Mouse (Mus musculus): ENCODE results near the gene B4galt2.

- TF ChIP-seq CTCF (IDR thresholded peaks at IDR 0.05; ENCODE audit: insufficient read depth, low read depth, low read length): no peak
- no peak for TF ChIP-seq POLR2A (IDR thresholded peaks at IDR 0.05; ENCODE audit: insufficient read depth, low read depth, low read length)
Measured at GRCm38 (mm10) chr4:117834457-117834844, 48.8 kb downstream of the B4galt2 start, which contains the start of gene Slc6a9.

All from olfactory bulb, adult 2 months (tissue).